Mouse (Mus musculus) heart, adult 9 months (tissue): ENCODE data around the gene Haghl.
"Not testable (repeated sequence)": the region's sequence is repeated elsewhere in the genome, so short reads cannot be mapped to it uniquely, and the experiment has no call there.

Source experiments
- DNase-seq, 2 experiments: peaks; one replicate each; pipeline ENCODE4 v3.0.0; 2022; ENCODE audit warnings: low spot score in 2 of 2

Gene Haghl

GRCm38 (mm10) chr17:25818851-25819780 is 33.6 kb upstream of the Haghl start:
- DNase-seq, result no peak

- DNase-seq, result no peak
Measured at GRCm38 (mm10) chr17:25817662-25818061, 32.2 kb upstream of the Haghl start.

GRCm38 (mm10) chr17:25813471-25813870 is 28.0 kb upstream of the Haghl start:
- peak in 1 of 2 experiments; percentile 51 for DNase-seq

- DNase-seq, result no peak
Measured at GRCm38 (mm10) chr17:25810890-25811289, 25.4 kb upstream of the Haghl start.

- DNase-seq, result no peak
Measured at GRCm38 (mm10) chr17:25809606-25810340, 24.3 kb upstream of the Haghl start.

GRCm38 (mm10) chr17:25808789-25809605 is 23.5 kb upstream of the Haghl start, which contains the start of gene Fbxl16:
Gene Fbxl16 (plus strand): TSS chr17:25809085.
- DNase-seq, result peak; percentile 62 to 66

- no peak for DNase-seq
Measured at GRCm38 (mm10) chr17:25808028-25808427, 22.6 kb upstream of the Haghl start.

- not testable (repeated sequence) for DNase-seq
Measured at GRCm38 (mm10) chr17:25807452-25807851, 22.0 kb upstream of the Haghl start.

- DNase-seq, result no peak
Measured at GRCm38 (mm10) chr17:25806507-25806906, 21.0 kb upstream of the Haghl start.

GRCm38 (mm10) chr17:25802825-25803517 is 17.5 kb upstream of the Haghl start:
- peak in 1 of 2 experiments; percentile 70 for DNase-seq

GRCm38 (mm10) chr17:25801029-25801428 is 15.6 kb upstream of the Haghl start:
- DNase-seq, result peak; percentile 59 to 77

- DNase-seq, result peak; percentile 88 to 92
Measured at GRCm38 (mm10) chr17:25796951-25797369, 11.5 kb upstream of the Haghl start, which contains the start of gene Metrn. Gene Metrn (minus strand): TSS chr17:25797136.

GRCm38 (mm10) chr17:25796211-25796771 is 10.8 kb upstream of the Haghl start:
- peak; percentile 34 to 37 for DNase-seq

GRCm38 (mm10) chr17:25795609-25796092 is 10.2 kb upstream of the Haghl start, which contains the start of gene AC134908.4:
Gene AC134908.4 (minus strand): TSS chr17:25795659.
- DNase-seq, result peak in 1 of 2 experiments; percentile 21

- no peak for DNase-seq
Measured at GRCm38 (mm10) chr17:25794998-25795397, 9.5 kb upstream of the Haghl start.

GRCm38 (mm10) chr17:25794197-25794596 is 8.7 kb upstream of the Haghl start:
- DNase-seq, result no peak

GRCm38 (mm10) chr17:25792615-25793014 is 7.1 kb upstream of the Haghl start, which contains the start of gene Fam173a:
Gene Fam173a (minus strand): TSS chr17:25792901.
- DNase-seq, result peak; percentile 81 to 89

- peak; percentile 82 to 83 for DNase-seq
Measured at GRCm38 (mm10) chr17:25791843-25792527, 6.5 kb upstream of the Haghl start.

GRCm38 (mm10) chr17:25791320-25791842 is 5.9 kb upstream of the Haghl start:
- no peak for DNase-seq
